Mouse (Mus musculus) liver, adult 2 months (tissue): ENCODE data around the gene Mmel1. TPM values are rescaled to one million over a fixed set of nuclear protein-coding genes. Genes with fewer than 3 reads are reported as not detected.

Experiments used
- DNase-seq: peaks from one replicate; pipeline ENCODE4 v3.0.0-alpha.2; 2011; ENCODE audit warnings: low read depth, low spot score; ENCODE audit errors: extremely low read depth
- H3K27ac ChIP-seq: fragments of 200-500 bp; replicated peaks from 2 replicates; pipeline ENCODE4 v1.5.1; 2012; ENCODE audit warnings: low read depth, mild to moderate bottlenecking, control low read depth, inconsistent platforms, low read length; ENCODE audit not compliant: insufficient read depth
- H3K27me3 ChIP-seq: fragments of 200-500 bp; 2 replicates; pipeline ENCODE4 v1.6.1; 2012; ENCODE audit warnings: mild to moderate bottlenecking, moderate library complexity, low read length, inconsistent platforms; ENCODE audit not compliant: control insufficient read depth, insufficient read depth
- H3K36me3 ChIP-seq: fragments of 200-500 bp; 2 replicates; pipeline ENCODE4 v1.6.1; 2012; ENCODE audit warnings: low read length, inconsistent platforms; ENCODE audit not compliant: control insufficient read depth, insufficient read depth
- H3K4me1 ChIP-seq: fragments of 200-500 bp; 2 replicates; pipeline ENCODE4 v1.6.1; 2011; ENCODE audit warnings: low read length; ENCODE audit not compliant: control insufficient read depth, insufficient read depth
- H3K4me3 ChIP-seq: fragments of 200-500 bp; 2 replicates; pipeline ENCODE4 v1.5.1; 2011; ENCODE audit warnings: low read depth, mild to moderate bottlenecking, control low read depth, low read length, moderate library complexity; ENCODE audit not compliant: insufficient read depth
- H3K79me2 ChIP-seq: fragments of 200-500 bp; 2 replicates; pipeline ENCODE4 v1.6.1; 2012; ENCODE audit warnings: inconsistent platforms, mild to moderate bottlenecking, low read length, moderate library complexity; ENCODE audit not compliant: control insufficient read depth, insufficient read depth
- H3K9ac ChIP-seq: fragments of 200-500 bp; 2 replicates; pipeline ENCODE4 v1.6.1; 2012; ENCODE audit warnings: low read depth, mild to moderate bottlenecking, control low read depth, inconsistent platforms, low read length
- CTCF ChIP-seq: fragments of 200-500 bp; IDR thresholded peaks from 2 replicates; pipeline ENCODE4 v1.5.1; 2011; ENCODE audit warnings: low read depth, low read length, control low read depth
- POLR2A ChIP-seq: fragments of 200-500 bp; IDR thresholded peaks from 2 replicates; pipeline ENCODE4 v1.6.1; 2011; ENCODE audit warnings: low read length, control low read depth; ENCODE audit not compliant: insufficient read depth; ENCODE audit errors: extremely low read depth
- WGBS: fragments of 180-500 bp; shearing (Covaris S2); methylation state at CpG from one replicate; pipeline ENCODE4 v1.1.7; 2018; 5-methylcytosine and 5-hydroxymethylcytosine counted together
- polyA plus RNA-seq: library from polyadenylated mRNA; depleted of rRNA; stranded (reverse); fragments of >200 nt; gene quantifications from 2 replicates; pipeline ENCODE4 v1.2.3, GENCODE M21; 2012
- total RNA-seq: library from RNA; depleted of rRNA; stranded (reverse); fragments of >200 nt; gene quantifications from 2 replicates; pipeline ENCODE4 v1.2.3, GENCODE M21; 2014

The Mmel1 gene
- total and polyA plus RNA-seq, 2 experiments: 0.04 TPM; not detected in 1

- DNase-seq: no peak
- peak within 1 kb of the TSS; percentile 72 for H3K4me3 ChIP-seq
These were observed 59.2 kb downstream of the Mmel1 start, which contains the start of gene Tnfrsf14 for GRCm38 (mm10) chr4:154928395-154929087. Gene Tnfrsf14 (minus strand): TSS chr4:154928563.

GRCm38 (mm10) chr4:154929088-154929660 lies 59.8 kb downstream of the Mmel1 start:
- no peak overlapping the region for H3K9ac ChIP-seq
- no peak overlapping the region for H3K4me3 ChIP-seq
- DNase-seq: peak; percentile 89
- 51% methylated on average over 12 of the region's 12 CpGs for WGBS
- peaks cover 21% of the 10 kb centered on the region for H3K4me1 ChIP-seq
- H3K27me3 ChIP-seq: no peaks in the 10 kb centered on the region
- H3K27ac ChIP-seq: peak overlapping the region; percentile 62
- TF ChIP-seq POLR2A: no peak
- TF ChIP-seq CTCF: no peak
- H3K36me3 ChIP-seq: no peaks in the 10 kb centered on the region
- no peaks in the 10 kb centered on the region; the same call in 1 of the 2 replicates for H3K79me2 ChIP-seq

More at GRCm38 (mm10) chr4:154928395-154929087, 59.2 kb downstream of the Mmel1 start, which contains the start of gene Tnfrsf14:
- WGBS: 55% methylated on average over 12 of the region's 12 CpGs
- Histone ChIP-seq H3K9ac (peak within 1 kb of the TSS; percentile 78), H3K4me1 (peaks cover 17% of the 10 kb centered on the region), H3K27me3 (no peaks in the 10 kb centered on the region), H3K27ac (peak within 1 kb of the TSS; percentile 85), H3K79me2 (no peaks in the 10 kb centered on the region; the same call in 1 of the 2 replicates), H3K36me3 (no peaks in the 10 kb centered on the region)
- TF ChIP-seq CTCF: no peak
- TF ChIP-seq POLR2A: no peak

DNA sequence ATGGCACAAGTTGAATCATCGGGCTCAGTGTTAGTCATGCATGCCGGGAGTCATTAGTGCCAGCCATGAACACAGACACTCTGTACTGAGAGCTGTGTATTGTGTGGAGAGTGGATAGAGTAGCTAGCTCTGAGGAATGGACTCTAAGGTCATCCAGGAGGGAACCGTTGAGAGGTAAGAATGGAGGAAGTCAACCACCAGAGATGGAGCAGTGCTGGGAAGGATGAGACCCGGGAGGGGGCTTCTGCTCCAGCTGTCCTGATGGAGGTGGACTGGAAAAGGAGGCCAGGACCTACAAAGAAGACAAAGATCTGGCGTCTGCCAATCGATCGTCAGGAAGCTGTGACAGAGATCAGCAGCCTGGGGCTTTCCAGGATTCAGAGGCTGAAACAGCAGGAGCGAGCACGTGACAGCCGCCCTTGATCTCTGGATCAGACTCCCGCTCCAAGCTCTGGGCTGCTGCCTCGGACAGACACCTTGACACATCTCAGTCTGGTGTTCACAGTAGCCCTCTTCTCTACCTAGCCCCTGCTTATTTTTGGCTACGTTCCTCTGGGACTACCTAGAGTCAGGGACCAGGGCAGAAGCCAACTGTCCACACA lies 64.0 kb downstream of the Mmel1 start:
- Histone ChIP-seq H3K27me3 (no peaks in the 10 kb centered on the region), H3K4me3 (no peak overlapping the region), H3K27ac (no peak overlapping the region), H3K4me1 (peaks cover 13% of the 10 kb centered on the region), H3K79me2 (no peaks in the 10 kb centered on the region), H3K9ac (no peak overlapping the region), H3K36me3 (no peaks in the 10 kb centered on the region)
- peak; percentile 77 for DNase-seq
- WGBS: 48% methylated on average over 13 of the region's 13 CpGs
- TF ChIP-seq CTCF (no peak), POLR2A (no peak)

GRCm38 (mm10) chr4:154934800-154935199 lies 65.4 kb downstream of the Mmel1 start:
- Histone ChIP-seq H3K36me3 (no peaks in the 10 kb centered on the region), H3K4me1 (peaks cover 6% of the 10 kb centered on the region), H3K27me3 (no peaks in the 10 kb centered on the region), H3K4me3 (no peak overlapping the region), H3K79me2 (no peaks in the 10 kb centered on the region), H3K27ac (peak overlapping the region; percentile 38; the same call in 1 of the 2 replicates), H3K9ac (no peak overlapping the region)
- no peak for TF ChIP-seq CTCF
- TF ChIP-seq POLR2A: no peak
- DNase-seq: peak; percentile 33
- WGBS: 83% methylated on average over 2 of the region's 2 CpGs

- TF ChIP-seq POLR2A (no peak), CTCF (0 out of 2 replicates have a peak, but pooled peaks have one; percentile 15)
- H3K9ac ChIP-seq: no peak overlapping the region
- H3K79me2 ChIP-seq: no peaks in the 10 kb centered on the region
- no peak overlapping the region for H3K27ac ChIP-seq
- H3K4me1 ChIP-seq: peaks cover 6% of the 10 kb centered on the region
- no peaks in the 10 kb centered on the region for H3K27me3 ChIP-seq
- no peak overlapping the region for H3K4me3 ChIP-seq
- 93% methylated on average over 7 of the region's 7 CpGs for WGBS
- no peaks in the 10 kb centered on the region for H3K36me3 ChIP-seq
- DNase-seq: no peak
These were observed 66.4 kb downstream of the Mmel1 start for GRCm38 (mm10) chr4:154935788-154936187.
